Mouse (Mus musculus) limb, embryonic 14.5 days (tissue): ENCODE results near the gene Heg1. TPM values are rescaled to one million over a fixed set of nuclear protein-coding genes. Genes with fewer than 3 reads are reported as not detected.

Experiments used
- ATAC-seq: fragments of 200-750 bp; cut with Nextera tagmentation; 2 replicates; pipeline ENCODE4 v1.8.0; 2017; ENCODE audit warnings: low read depth, moderate number of reproducible peaks, moderate TSS enrichment; ENCODE audit not compliant: low FRiP score
- DNase-seq: peaks from one replicate; pipeline ENCODE4 v3.0.0-alpha.2; 2015; ENCODE audit warnings: low spot score
- H3K27ac ChIP-seq: fragments of 300-500 bp; sonication (generic); replicated peaks from 2 replicates; pipeline ENCODE4 v1.5.1; 2014; ENCODE audit warnings: low read depth, mild to moderate bottlenecking, low read length, moderate library complexity, mixed read lengths
- H3K27me3 ChIP-seq: fragments of 300-500 bp; sonication (generic); 2 replicates; pipeline ENCODE4 v1.6.1; 2014; ENCODE audit warnings: low read length, mixed read lengths; ENCODE audit not compliant: control insufficient read depth, insufficient read depth
- H3K36me3 ChIP-seq: fragments of 300-500 bp; sonication (generic); 2 replicates; pipeline ENCODE4 v1.6.1; 2014; ENCODE audit warnings: mild to moderate bottlenecking, low read length, moderate library complexity, mixed read lengths; ENCODE audit not compliant: control insufficient read depth, insufficient read depth
- H3K4me1 ChIP-seq: fragments of 300-500 bp; sonication (generic); 2 replicates; pipeline ENCODE4 v1.6.1; 2014; ENCODE audit warnings: antibody characterized with exemption, low read length, mixed read lengths; ENCODE audit not compliant: control insufficient read depth, insufficient read depth
- H3K4me2 ChIP-seq: fragments of 300-500 bp; sonication (generic); replicated peaks from 2 replicates; pipeline ENCODE4 v1.6.1; 2014; ENCODE audit warnings: low read depth, mild to moderate bottlenecking, low read length, moderate library complexity; ENCODE audit not compliant: severe bottlenecking
- H3K4me3 ChIP-seq: fragments of 300-500 bp; sonication (generic); replicated peaks from 2 replicates; pipeline ENCODE4 v1.5.1; 2014; ENCODE audit warnings: low read length
- H3K9ac ChIP-seq: fragments of 300-500 bp; sonication (generic); 2 replicates; pipeline ENCODE4 v1.6.1; 2014; ENCODE audit warnings: mild to moderate bottlenecking, low read depth, low read length, moderate library complexity; ENCODE audit not compliant: severe bottlenecking
- H3K9me3 ChIP-seq: fragments of 300-500 bp; sonication (generic); 2 replicates; pipeline ENCODE4 v1.6.1; 2016; ENCODE audit warnings: low read length; ENCODE audit not compliant: control insufficient read depth
- POLR2A ChIP-seq: fragments of 200-500 bp; IDR thresholded peaks from 2 replicates; pipeline ENCODE4 v1.8.0; 2012; ENCODE audit warnings: inconsistent platforms, mild to moderate bottlenecking, moderate library complexity, borderline replicate concordance; ENCODE audit not compliant: insufficient read depth, insufficient read length; ENCODE audit errors: extremely low read depth
- WGBS: fragments of 180-500 bp; shearing (Covaris S2); extraction: QIAGEN DNeasy Blood & Tissue Kit; methylation state at CpG from one replicate; pipeline ENCODE4 v1.1.7; 2014; 5-methylcytosine and 5-hydroxymethylcytosine counted together
- polyA plus RNA-seq, 2 experiments: library from polyadenylated mRNA; depleted of rRNA in 1 of 2; stranded (reverse) in 1 of 2; unstranded in 1 of 2; fragments of >200 nt; fragmentation: Nextera tagmentation in 1 of 2; extraction: Ambion mirVana in 1 of 2; gene quantifications; 2 replicates each; pipeline versions ENCODE4 v1.2.1 to v1.2.3; 2012 to 2014

Heg1 gene
- polyA plus RNA-seq, 2 experiments: 20.8 to 22.0 TPM

- Histone ChIP-seq H3K4me1 (no peaks in the 10 kb centered on the region), H3K4me3 (no peak overlapping the region), H3K27ac (no peak overlapping the region), H3K4me2 (no peak overlapping the region), H3K9ac (no peak overlapping the region), H3K36me3 (no peaks in the 10 kb centered on the region), H3K27me3 (no peaks in the 10 kb centered on the region), H3K9me3 (no peaks in the 10 kb centered on the region)
- TF ChIP-seq POLR2A: no peak
- DNase-seq (no peak), ATAC-seq (no peak)
- WGBS: 71% methylated on average over 7 of the region's 7 CpGs
Measured at GRCm38 (mm10) chr16:33676347-33677312, 7.5 kb upstream of the Heg1 start.

DNA sequence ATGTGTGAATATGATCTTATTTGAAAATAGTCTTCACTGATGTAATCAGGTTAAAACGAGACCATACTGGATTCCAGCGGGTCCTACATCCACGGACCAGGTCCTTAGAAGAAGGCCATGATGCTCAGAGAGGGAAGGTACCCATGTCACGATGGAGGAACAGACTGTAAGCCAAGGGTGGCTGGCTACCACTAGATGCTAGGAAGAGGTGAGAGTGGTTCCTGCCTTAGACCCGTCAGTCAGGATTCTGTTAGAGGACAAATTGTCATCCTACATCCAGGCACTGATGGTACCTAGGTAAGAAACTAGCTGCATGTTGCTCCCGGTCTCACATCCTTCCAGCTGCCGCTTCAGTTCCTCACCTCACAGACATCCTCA, 6.9 kb upstream of the Heg1 start:
- no peak overlapping the region for H3K27ac ChIP-seq
- no peak overlapping the region for H3K4me2 ChIP-seq
- H3K9me3 ChIP-seq: no peaks in the 10 kb centered on the region
- no peak overlapping the region for H3K9ac ChIP-seq
- no peaks in the 10 kb centered on the region for H3K4me1 ChIP-seq
- H3K4me3 ChIP-seq: no peak overlapping the region
- no peak for ATAC-seq
- no peak for DNase-seq
- 88% methylated on average over 7 of the region's 7 CpGs for WGBS
- TF ChIP-seq POLR2A: no peak
- H3K36me3 ChIP-seq: no peaks in the 10 kb centered on the region
- H3K27me3 ChIP-seq: no peaks in the 10 kb centered on the region

GRCm38 (mm10) chr16:33677901-33678300, 6.3 kb upstream of the Heg1 start:
- H3K36me3 ChIP-seq: no peaks in the 10 kb centered on the region
- ATAC-seq (no peak), DNase-seq (no peak)
- no peaks in the 10 kb centered on the region for H3K4me1 ChIP-seq
- H3K9ac ChIP-seq: no peak overlapping the region
- H3K27me3 ChIP-seq: no peaks in the 10 kb centered on the region
- no peak for TF ChIP-seq POLR2A
- WGBS: 84% methylated on average over 5 of the region's 5 CpGs
- no peak overlapping the region for H3K4me3 ChIP-seq
- H3K9me3 ChIP-seq: no peaks in the 10 kb centered on the region
- no peak overlapping the region for H3K27ac ChIP-seq
- no peak overlapping the region for H3K4me2 ChIP-seq

DNA sequence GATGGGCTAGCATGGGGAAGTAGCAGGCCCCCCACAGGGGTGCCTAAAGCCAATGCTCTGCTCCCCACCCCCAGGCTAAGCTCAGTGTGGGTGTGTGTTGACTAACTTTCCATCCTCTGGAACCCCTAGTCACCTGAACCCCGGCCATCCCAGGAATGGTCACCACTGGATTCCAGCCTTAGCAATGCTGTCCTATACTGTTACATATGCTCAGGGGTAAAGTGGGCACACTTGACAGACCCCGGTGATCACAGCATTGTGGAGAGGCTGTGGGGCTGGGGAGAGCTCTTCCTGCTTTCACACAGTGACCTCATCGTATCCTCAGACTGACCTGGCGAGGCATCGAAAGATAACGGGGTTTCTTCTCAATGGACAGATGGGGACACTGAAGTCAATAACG, 3.9 kb upstream of the Heg1 start:
- TF ChIP-seq POLR2A: no peak
- H3K9me3 ChIP-seq: no peaks in the 10 kb centered on the region
- H3K4me2 ChIP-seq: no peak overlapping the region
- no peak overlapping the region for H3K27ac ChIP-seq
- H3K4me3 ChIP-seq: no peak overlapping the region
- 90% methylated on average over 7 of the region's 7 CpGs for WGBS
- no peak overlapping the region for H3K9ac ChIP-seq
- ATAC-seq: no peak
- H3K36me3 ChIP-seq: no peaks in the 10 kb centered on the region
- H3K27me3 ChIP-seq: no peaks in the 10 kb centered on the region
- peaks cover 4% of the 10 kb centered on the region; the same call in 1 of the 2 replicates for H3K4me1 ChIP-seq
- no peak for DNase-seq

DNA sequence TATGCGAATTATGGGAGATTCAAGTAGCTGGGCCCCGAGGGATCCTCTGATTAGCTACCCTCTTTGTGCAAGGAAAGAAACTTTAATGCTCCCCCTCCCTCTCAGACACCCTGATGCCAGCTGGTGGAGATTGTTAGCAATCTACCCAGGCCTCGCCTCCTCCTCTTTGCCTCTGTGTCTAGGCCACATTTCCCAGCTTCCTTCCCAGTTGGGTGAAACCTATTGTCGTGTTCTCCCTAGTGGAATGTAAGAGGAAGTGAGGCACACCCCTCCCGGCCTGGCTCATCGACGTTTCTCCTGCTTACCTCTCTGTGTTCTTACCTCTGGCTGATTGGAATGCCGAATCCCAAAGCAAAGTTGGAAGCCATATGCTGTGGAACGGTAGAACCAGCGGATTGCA, 3.4 kb upstream of the Heg1 start:
- H3K4me3 ChIP-seq: no peak overlapping the region
- ATAC-seq (no peak), DNase-seq (no peak)
- peaks cover 9% of the 10 kb centered on the region for H3K4me1 ChIP-seq
- H3K4me2 ChIP-seq: no peak overlapping the region
- no peaks in the 10 kb centered on the region for H3K27me3 ChIP-seq
- H3K9me3 ChIP-seq: no peaks in the 10 kb centered on the region
- H3K9ac ChIP-seq: no peak overlapping the region
- no peak for TF ChIP-seq POLR2A
- H3K27ac ChIP-seq: no peak overlapping the region
- no peaks in the 10 kb centered on the region for H3K36me3 ChIP-seq
- WGBS: 61% methylated on average over 10 of the region's 10 CpGs
